Mouse (Mus musculus): ENCODE data around the gene Fmnl2. TPM values are rescaled to one million over a fixed set of nuclear protein-coding genes. Genes with fewer than 3 reads are reported as not detected.

Fmnl2 gene
- polyA plus RNA-seq, 1 experiment from 2014 or later = 17.2 TPM

DNA sequence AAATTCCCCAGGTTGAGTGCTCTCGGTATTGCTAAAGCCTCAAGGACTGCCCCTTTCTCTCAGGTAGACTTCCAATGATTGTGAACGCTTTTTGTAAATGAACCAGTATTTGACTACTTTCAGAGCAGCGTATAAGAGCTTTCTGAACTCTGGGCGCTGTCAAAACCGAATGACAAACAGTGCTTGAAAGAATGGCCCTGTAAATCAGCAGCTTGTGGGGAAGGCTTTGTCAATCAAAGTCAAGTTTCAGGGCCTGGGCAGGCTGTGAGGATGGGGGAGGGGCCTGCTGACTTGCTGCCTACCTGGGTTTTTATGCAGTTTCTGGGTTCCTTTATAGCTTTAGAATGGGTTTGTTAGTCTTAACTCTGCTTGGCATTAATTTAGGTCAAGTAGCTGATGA lies 56.1 kb downstream of the Fmnl2 start:
- 15% methylated on average over 5 of the region's 5 CpGs for WGBS
- H3K4me2 ChIP-seq (ENCODE audit: low read length) = no peak overlapping the region
- ATAC-seq (ENCODE audit: low FRiP score, low TSS enrichment) = no peak

DNA sequence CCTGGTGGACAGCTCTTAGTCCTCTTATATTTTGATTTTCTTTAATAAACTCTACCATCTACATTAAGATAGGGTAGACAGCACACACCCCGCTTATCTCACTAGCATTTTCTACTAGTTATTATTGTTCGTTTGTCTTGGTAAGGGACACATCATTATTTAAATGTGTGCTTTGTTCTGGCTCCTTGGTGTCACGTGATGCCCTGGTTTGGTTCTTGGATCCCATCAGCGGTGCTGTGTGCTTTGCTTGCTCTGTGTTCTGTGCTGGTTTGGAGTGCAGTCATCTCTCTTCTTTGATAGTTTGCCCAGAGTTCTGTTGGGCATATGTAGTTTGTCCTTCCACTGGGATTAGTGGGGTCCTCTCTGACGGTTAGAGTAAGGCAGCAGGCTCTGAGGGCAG lies 57.9 kb downstream of the Fmnl2 start:
- no peak overlapping the region for H3K4me2 ChIP-seq (ENCODE audit: low read length)
- no peaks in the 10 kb centered on the region for H3K36me3 ChIP-seq (ENCODE audit: control insufficient read depth, insufficient read depth, low read length)
- no peak for DNase-seq
- no peak overlapping the region for H3K27ac ChIP-seq (replicated peaks; ENCODE audit: low read depth, low read length)
- ATAC-seq (ENCODE audit: low FRiP score, low TSS enrichment) = no peak
- H3K27me3 ChIP-seq (ENCODE audit: control insufficient read depth, insufficient read depth, low read length) = no peaks in the 10 kb centered on the region
- H3K9me3 ChIP-seq (ENCODE audit: control insufficient read depth, low read length) = no peaks in the 10 kb centered on the region
- H3K9ac ChIP-seq (replicated peaks; ENCODE audit: low read length) = no peak overlapping the region
- no peak overlapping the region for H3K4me3 ChIP-seq (replicated peaks; ENCODE audit: low read depth, low read length)
- H3K4me1 ChIP-seq (ENCODE audit: control insufficient read depth, insufficient read depth, low read length) = peaks cover 14% of the 10 kb centered on the region
- WGBS = 87% methylated on average over 5 of the region's 5 CpGs

More for the DNA sequence above, 56.1 kb downstream of the Fmnl2 start:
- no peaks in the 10 kb centered on the region for H3K9me3 ChIP-seq (ENCODE audit: control insufficient read depth, low read length)
- H3K36me3 ChIP-seq (ENCODE audit: control insufficient read depth, insufficient read depth, low read length) = no peaks in the 10 kb centered on the region
- no peak overlapping the region for H3K9ac ChIP-seq (replicated peaks; ENCODE audit: low read length)
- DNase-seq = peak; percentile 14
- H3K4me3 ChIP-seq (replicated peaks; ENCODE audit: low read depth, low read length) = no peak overlapping the region
- no peaks in the 10 kb centered on the region for H3K27me3 ChIP-seq (ENCODE audit: control insufficient read depth, insufficient read depth, low read length)
- H3K4me1 ChIP-seq (ENCODE audit: control insufficient read depth, insufficient read depth, low read length) = 0 out of 2 replicates have a peak, but pooled peaks cover 7% of the 10 kb centered on the region
- H3K27ac ChIP-seq (replicated peaks; ENCODE audit: low read depth, low read length) = no peak overlapping the region

GRCm38 (mm10) chr2:52918094-52918493 lies 60.4 kb downstream of the Fmnl2 start:
- H3K9me3 ChIP-seq (ENCODE audit: control insufficient read depth, low read length) = no peaks in the 10 kb centered on the region
- WGBS = 94% methylated on average over 5 of the region's 5 CpGs
- H3K4me3 ChIP-seq (replicated peaks; ENCODE audit: low read depth, low read length) = no peak overlapping the region
- H3K27me3 ChIP-seq (ENCODE audit: control insufficient read depth, insufficient read depth, low read length) = no peaks in the 10 kb centered on the region
- DNase-seq (no peak), ATAC-seq (ENCODE audit: low FRiP score, low TSS enrichment) (no peak)
- H3K4me1 ChIP-seq (ENCODE audit: control insufficient read depth, insufficient read depth, low read length) = peaks cover 21% of the 10 kb centered on the region
- H3K36me3 ChIP-seq (ENCODE audit: control insufficient read depth, insufficient read depth, low read length) = no peaks in the 10 kb centered on the region
- H3K4me2 ChIP-seq (ENCODE audit: low read length) = no peak overlapping the region
- H3K9ac ChIP-seq (replicated peaks; ENCODE audit: low read length) = no peak overlapping the region
- H3K27ac ChIP-seq (replicated peaks; ENCODE audit: low read depth, low read length) = no peak overlapping the region

DNA sequence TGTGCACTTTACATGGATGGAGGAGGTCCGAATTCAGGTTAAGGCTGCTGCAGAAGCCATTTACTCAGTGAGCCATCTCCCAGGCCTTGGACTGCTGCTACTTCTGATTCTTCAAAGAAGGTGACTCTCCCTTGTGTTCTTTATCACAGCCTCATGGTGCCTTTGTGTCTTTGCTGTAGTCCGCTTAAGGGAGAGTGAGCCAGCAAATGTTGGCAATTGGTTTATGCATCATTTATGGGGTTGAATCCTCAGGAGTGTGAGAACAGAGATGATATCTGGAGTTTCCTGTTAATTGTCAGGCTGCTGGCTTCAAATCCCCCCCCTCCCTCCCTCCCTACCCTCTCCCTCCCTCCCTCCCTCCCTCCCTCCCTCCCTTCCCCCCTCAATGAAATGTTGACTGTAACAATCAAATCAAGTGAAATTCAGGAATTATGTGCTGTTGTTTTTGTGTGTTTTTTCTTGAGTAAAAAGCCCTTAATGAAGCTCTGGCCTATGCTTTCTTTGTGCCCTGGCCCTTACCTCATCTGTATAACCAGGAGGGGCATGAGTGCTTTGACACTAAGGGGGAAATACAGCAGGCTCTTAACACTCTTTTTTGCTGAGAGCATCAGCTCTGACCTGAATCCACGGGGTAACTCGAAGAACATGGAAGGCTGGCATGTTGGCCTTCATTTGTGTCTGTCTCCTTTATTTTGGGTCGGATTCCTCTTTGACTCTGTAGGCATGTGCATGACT lies 63.2 kb downstream of the Fmnl2 start:
- Histone ChIP-seq H3K9ac (replicated peaks; ENCODE audit: low read length) (no peak overlapping the region), H3K27ac (replicated peaks; ENCODE audit: low read depth, low read length) (peak overlapping the region; percentile 63), H3K27me3 (ENCODE audit: control insufficient read depth, insufficient read depth, low read length) (no peaks in the 10 kb centered on the region), H3K4me2 (ENCODE audit: low read length) (no peak overlapping the region), H3K9me3 (ENCODE audit: control insufficient read depth, low read length) (no peaks in the 10 kb centered on the region), H3K36me3 (ENCODE audit: control insufficient read depth, insufficient read depth, low read length) (no peaks in the 10 kb centered on the region), H3K4me1 (ENCODE audit: control insufficient read depth, insufficient read depth, low read length) (peaks cover 13% of the 10 kb centered on the region), H3K4me3 (replicated peaks; ENCODE audit: low read depth, low read length) (no peak overlapping the region)
- ATAC-seq (ENCODE audit: low FRiP score, low TSS enrichment) = peak; percentile 82
- WGBS = 62% methylated on average over 5 of the region's 5 CpGs
- peak; percentile 70 for DNase-seq

DNA sequence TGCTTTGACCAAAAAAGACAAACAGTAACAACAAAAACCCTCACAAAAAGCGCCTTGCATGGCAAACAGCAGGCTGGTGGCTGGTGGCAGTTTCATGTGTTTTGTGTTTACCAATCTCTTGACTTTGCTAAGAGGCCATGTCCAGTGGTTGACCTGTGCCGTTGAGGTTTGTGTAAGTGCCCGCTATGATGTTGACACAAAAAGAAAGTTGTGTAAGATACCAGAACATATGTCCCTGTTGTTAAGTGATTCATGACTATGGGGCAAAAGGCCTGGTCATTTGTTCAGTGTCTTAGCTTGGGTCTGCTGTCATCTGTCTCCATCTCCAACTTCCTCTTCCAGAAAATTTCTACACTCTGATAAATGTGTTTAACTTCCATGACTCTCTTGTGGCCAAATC lies 67.4 kb downstream of the Fmnl2 start:
- H3K27me3 ChIP-seq (ENCODE audit: control insufficient read depth, insufficient read depth, low read length) = no peaks in the 10 kb centered on the region
- no peak overlapping the region for H3K27ac ChIP-seq (replicated peaks; ENCODE audit: low read depth, low read length)
- no peak overlapping the region for H3K4me3 ChIP-seq (replicated peaks; ENCODE audit: low read depth, low read length)
- WGBS = 96% methylated on average over 3 of the region's 3 CpGs
- no peak for DNase-seq
- peaks cover 25% of the 10 kb centered on the region for H3K4me1 ChIP-seq (ENCODE audit: control insufficient read depth, insufficient read depth, low read length)
- ATAC-seq (ENCODE audit: low FRiP score, low TSS enrichment) = no peak
- no peaks in the 10 kb centered on the region for H3K36me3 ChIP-seq (ENCODE audit: control insufficient read depth, insufficient read depth, low read length)
- H3K9ac ChIP-seq (replicated peaks; ENCODE audit: low read length) = no peak overlapping the region
- H3K9me3 ChIP-seq (ENCODE audit: control insufficient read depth, low read length) = no peaks in the 10 kb centered on the region
- H3K4me2 ChIP-seq (ENCODE audit: low read length) = no peak overlapping the region

- Histone ChIP-seq H3K4me1 (ENCODE audit: control insufficient read depth, insufficient read depth, low read length) (peaks cover 14% of the 10 kb centered on the region), H3K27ac (replicated peaks; ENCODE audit: low read depth, low read length) (no peak overlapping the region), H3K4me3 (replicated peaks; ENCODE audit: low read depth, low read length) (no peak overlapping the region), H3K27me3 (ENCODE audit: control insufficient read depth, insufficient read depth, low read length) (no peaks in the 10 kb centered on the region), H3K9me3 (ENCODE audit: control insufficient read depth, low read length) (no peaks in the 10 kb centered on the region), H3K9ac (replicated peaks; ENCODE audit: low read length) (no peak overlapping the region), H3K4me2 (ENCODE audit: low read length) (no peak overlapping the region), H3K36me3 (ENCODE audit: control insufficient read depth, insufficient read depth, low read length) (no peaks in the 10 kb centered on the region)
- DNase-seq = no peak
- ATAC-seq (ENCODE audit: low FRiP score, low TSS enrichment) = no peak
- WGBS = 60% methylated on average over 3 of the region's 3 CpGs
Observed at GRCm38 (mm10) chr2:52927381-52927780, 69.7 kb downstream of the Fmnl2 start.

GRCm38 (mm10) chr2:52927858-52928301 lies 70.2 kb downstream of the Fmnl2 start:
- no peak for ATAC-seq (ENCODE audit: low FRiP score, low TSS enrichment)

DNA sequence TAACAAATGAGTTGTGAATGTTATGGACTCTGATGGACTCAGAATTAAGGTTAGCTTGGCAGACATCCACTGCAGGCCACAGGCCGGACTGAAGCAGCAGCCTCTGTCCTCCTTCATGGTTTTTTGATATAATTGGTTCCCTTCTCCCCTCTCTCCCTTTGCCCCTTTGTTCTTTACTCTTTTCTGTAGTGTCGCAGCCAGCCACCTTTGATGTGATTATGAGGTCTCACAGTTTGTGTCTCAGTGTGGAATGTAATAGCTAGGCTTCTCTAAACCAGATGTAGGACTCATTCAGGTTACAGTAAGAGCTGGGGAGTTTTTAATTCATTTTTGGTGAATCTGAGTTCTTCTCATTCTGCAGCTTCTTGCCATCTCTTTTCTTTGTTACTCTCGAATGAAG lies 70.7 kb downstream of the Fmnl2 start:
- 0 out of 2 replicates have a peak overlapping the region, but pooled peaks have one; percentile 6 for H3K27ac ChIP-seq (replicated peaks; ENCODE audit: low read depth, low read length)
- DNase-seq (peak; percentile 27), ATAC-seq (ENCODE audit: low FRiP score, low TSS enrichment) (no peak)
- WGBS = 37% methylated on average over 3 of the region's 3 CpGs
- H3K36me3 ChIP-seq (ENCODE audit: control insufficient read depth, insufficient read depth, low read length) = no peaks in the 10 kb centered on the region
- H3K9ac ChIP-seq (replicated peaks; ENCODE audit: low read length) = no peak overlapping the region
- H3K27me3 ChIP-seq (ENCODE audit: control insufficient read depth, insufficient read depth, low read length) = no peaks in the 10 kb centered on the region
- no peak overlapping the region for H3K4me3 ChIP-seq (replicated peaks; ENCODE audit: low read depth, low read length)
- H3K4me1 ChIP-seq (ENCODE audit: control insufficient read depth, insufficient read depth, low read length) = peaks cover 14% of the 10 kb centered on the region
- no peak overlapping the region for H3K4me2 ChIP-seq (ENCODE audit: low read length)
- H3K9me3 ChIP-seq (ENCODE audit: control insufficient read depth, low read length) = no peaks in the 10 kb centered on the region

More at GRCm38 (mm10) chr2:52927858-52928301, 70.2 kb downstream of the Fmnl2 start:
- no peaks in the 10 kb centered on the region for H3K9me3 ChIP-seq (ENCODE audit: control insufficient read depth, low read length)
- no peak overlapping the region for H3K4me2 ChIP-seq (ENCODE audit: low read length)
- no peak overlapping the region for H3K9ac ChIP-seq (replicated peaks; ENCODE audit: low read length)
- WGBS = 39% methylated on average over 10 of the region's 10 CpGs
- H3K27ac ChIP-seq (replicated peaks; ENCODE audit: low read depth, low read length) = 0 out of 2 replicates have a peak overlapping the region, but pooled peaks have one; percentile 6
- DNase-seq = peak; percentile 17
- no peak overlapping the region for H3K4me3 ChIP-seq (replicated peaks; ENCODE audit: low read depth, low read length)
- H3K36me3 ChIP-seq (ENCODE audit: control insufficient read depth, insufficient read depth, low read length) = no peaks in the 10 kb centered on the region
- no peaks in the 10 kb centered on the region for H3K27me3 ChIP-seq (ENCODE audit: control insufficient read depth, insufficient read depth, low read length)
- peaks cover 14% of the 10 kb centered on the region for H3K4me1 ChIP-seq (ENCODE audit: control insufficient read depth, insufficient read depth, low read length)
